Mouse (Mus musculus): ENCODE measurements around the gene Map6d1. TPM values are rescaled to one million over a fixed set of nuclear protein-coding genes. Genes with fewer than 3 reads are reported as not detected.

The Map6d1 gene
- total and polyA plus RNA-seq, 2 experiments from 2014 or later = 5.3 to 12.4 TPM

DNA sequence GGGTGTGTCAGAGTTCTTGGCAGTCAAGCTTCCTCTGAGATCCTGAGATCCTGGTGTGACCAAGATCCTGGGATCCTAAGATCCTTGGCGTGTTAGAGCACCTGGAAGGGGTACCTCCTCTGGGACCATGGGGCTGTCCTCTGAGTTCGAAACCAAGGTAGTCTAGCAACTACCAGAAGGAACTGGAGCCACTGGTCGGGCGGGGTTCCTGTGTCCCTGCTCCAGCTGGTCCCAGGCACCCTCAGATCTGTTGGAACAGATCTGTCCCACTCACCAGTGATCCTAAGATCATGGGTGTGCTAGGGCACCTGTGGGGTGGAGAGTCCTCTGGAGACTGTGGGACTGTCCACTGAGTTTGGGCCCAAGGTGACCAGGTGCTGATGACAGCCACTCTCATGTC, 14.5 kb downstream of the Map6d1 start:
- TF ChIP-seq CTCF (IDR thresholded peaks at IDR 0.05; ENCODE audit: low read depth) = no peak
- Histone ChIP-seq H3K4me3 (ENCODE audit: low read length) (no peak overlapping the region), H3K36me3 (ENCODE audit: insufficient read depth, low read length) (peaks cover 54% of the 10 kb centered on the region), H3K4me1 (ENCODE audit: insufficient read depth, low read length) (no peaks in the 10 kb centered on the region), H3K27ac (no peak overlapping the region), H3K4me2 (ENCODE audit: low read depth, low read length) (no peak overlapping the region), H3K9me3 (ENCODE audit: low read length) (no peaks in the 10 kb centered on the region), H3K27me3 (ENCODE audit: insufficient read depth, low read length) (no peaks in the 10 kb centered on the region), H3K9ac (replicated peaks; ENCODE audit: low read length) (no peak overlapping the region)
- WGBS = 93% methylated on average over 4 of the region's 4 CpGs
- ATAC-seq (no peak), DNase-seq (ENCODE audit: low spot score) (no peak)

DNA sequence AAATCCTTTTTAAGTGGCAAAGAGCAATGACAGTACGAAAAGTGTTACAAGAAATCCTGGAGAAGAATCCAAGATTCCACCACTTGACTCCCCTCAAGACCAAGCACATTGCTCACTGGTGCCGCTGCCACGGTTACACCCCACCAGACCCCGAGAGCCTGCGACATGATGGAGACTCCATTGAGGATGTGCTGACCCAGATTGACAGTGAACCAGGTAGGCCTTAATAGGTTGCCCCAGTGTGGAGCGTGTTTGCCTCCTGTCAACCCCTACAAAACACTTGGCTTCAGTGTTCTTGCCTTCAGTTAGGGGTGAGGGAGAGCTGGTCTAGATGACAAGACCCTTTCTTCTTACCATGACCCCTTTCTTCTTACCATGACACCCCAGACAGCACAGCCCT, 18.4 kb downstream of the Map6d1 start:
- WGBS = 99% methylated on average over 6 of the region's 6 CpGs
- Histone ChIP-seq H3K27me3 (ENCODE audit: insufficient read depth, low read length) (no peaks in the 10 kb centered on the region), H3K9ac (replicated peaks; ENCODE audit: low read length) (no peak overlapping the region), H3K9me3 (ENCODE audit: low read length) (no peaks in the 10 kb centered on the region), H3K4me3 (ENCODE audit: low read length) (no peak overlapping the region), H3K27ac (no peak overlapping the region), H3K4me2 (ENCODE audit: low read depth, low read length) (no peak overlapping the region), H3K4me1 (ENCODE audit: insufficient read depth, low read length) (no peaks in the 10 kb centered on the region), H3K36me3 (ENCODE audit: insufficient read depth, low read length) (peaks cover 53% of the 10 kb centered on the region)
- DNase-seq (ENCODE audit: low spot score) (no peak), ATAC-seq (no peak)
- no peak for TF ChIP-seq CTCF (IDR thresholded peaks at IDR 0.05; ENCODE audit: low read depth)

DNA sequence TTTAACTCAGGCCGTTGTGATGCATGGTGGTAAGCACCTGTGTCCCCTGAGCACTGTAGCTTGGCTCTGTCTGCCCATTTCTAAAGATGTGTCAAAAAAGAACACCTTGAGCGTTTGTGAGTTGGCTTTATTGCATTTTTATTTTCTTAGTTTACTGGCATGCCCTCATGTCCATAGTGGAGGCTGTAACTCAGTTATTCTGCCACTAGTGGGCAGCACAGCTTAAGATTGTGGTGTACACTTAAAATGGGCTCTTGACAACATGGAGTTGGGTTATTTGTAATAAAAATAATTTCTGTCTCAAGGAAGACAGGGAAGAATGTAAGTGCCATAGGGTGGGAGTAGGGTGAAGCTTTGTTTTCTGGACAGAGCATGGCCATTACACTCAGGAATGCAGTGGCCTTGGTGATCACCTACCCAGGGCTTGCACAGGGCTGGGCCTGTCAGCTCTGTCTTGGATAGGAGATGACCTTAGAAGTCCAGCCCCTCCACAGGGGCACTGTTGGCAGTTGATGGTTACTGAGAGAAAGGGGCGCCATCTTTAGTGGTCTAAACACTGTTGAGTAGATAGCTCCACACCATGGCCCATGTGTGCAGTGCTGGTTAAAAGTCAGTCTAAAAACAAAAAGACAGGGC, 27.4 kb downstream of the Map6d1 start:
- peak; percentile 73 for TF ChIP-seq CTCF (IDR thresholded peaks at IDR 0.05; ENCODE audit: low read depth)
- H3K36me3 ChIP-seq (ENCODE audit: insufficient read depth, low read length) = peaks cover 61% of the 10 kb centered on the region
- H3K27ac ChIP-seq = no peak overlapping the region
- WGBS = 90% methylated on average over 3 of the region's 3 CpGs
- peak; percentile 61 for ATAC-seq
- no peak overlapping the region for H3K4me3 ChIP-seq (ENCODE audit: low read length)
- H3K9me3 ChIP-seq (ENCODE audit: low read length) = no peaks in the 10 kb centered on the region
- H3K4me2 ChIP-seq (ENCODE audit: low read depth, low read length) = no peak overlapping the region
- H3K4me1 ChIP-seq (ENCODE audit: insufficient read depth, low read length) = no peaks in the 10 kb centered on the region
- no peaks in the 10 kb centered on the region for H3K27me3 ChIP-seq (ENCODE audit: insufficient read depth, low read length)
- H3K9ac ChIP-seq (replicated peaks; ENCODE audit: low read length) = no peak overlapping the region
- DNase-seq (ENCODE audit: low spot score) = peak; percentile 74

DNA sequence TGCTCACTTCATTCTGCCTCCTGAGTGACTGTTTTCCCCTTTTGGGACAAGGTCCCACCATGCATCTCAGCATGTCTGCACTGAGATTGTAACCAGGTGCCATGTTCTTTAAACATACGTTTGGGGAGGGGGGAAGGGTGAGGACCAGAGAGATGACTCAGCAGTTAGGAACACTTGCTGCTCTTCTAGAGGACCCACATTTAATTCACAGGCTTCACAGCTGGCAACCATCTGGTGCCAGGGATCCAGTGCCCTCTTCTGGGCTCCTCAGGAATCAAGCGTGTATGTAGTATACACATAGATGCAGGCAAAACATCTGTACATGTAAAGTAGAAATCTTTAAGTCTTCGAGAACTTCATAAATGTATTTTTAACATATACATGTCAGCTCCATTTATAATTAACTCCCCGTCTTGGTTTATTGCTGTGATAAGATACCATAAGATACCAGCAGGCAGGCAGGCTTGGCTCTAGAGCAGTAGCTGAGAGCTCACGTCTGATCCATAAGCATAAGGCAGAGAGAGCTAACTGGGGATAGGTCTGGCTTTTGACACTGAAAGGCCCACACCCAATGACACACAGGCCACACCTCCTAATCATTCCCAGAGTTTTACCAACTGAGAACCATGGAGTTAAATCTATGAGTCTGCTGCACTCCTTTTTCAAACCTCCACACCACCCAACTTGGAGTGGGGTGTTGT, 41.5 kb downstream of the Map6d1 start:
- no peak overlapping the region for H3K9ac ChIP-seq (replicated peaks; ENCODE audit: low read length)
- WGBS = 93% methylated on average over 5 of the region's 5 CpGs
- H3K4me3 ChIP-seq (ENCODE audit: low read length) = no peak overlapping the region
- TF ChIP-seq CTCF (IDR thresholded peaks at IDR 0.05; ENCODE audit: low read depth) = no peak
- no peak for ATAC-seq
- H3K9me3 ChIP-seq (ENCODE audit: low read length) = no peaks in the 10 kb centered on the region
- no peak overlapping the region for H3K4me2 ChIP-seq (ENCODE audit: low read depth, low read length)
- H3K4me1 ChIP-seq (ENCODE audit: insufficient read depth, low read length) = no peaks in the 10 kb centered on the region
- no peaks in the 10 kb centered on the region for H3K27me3 ChIP-seq (ENCODE audit: insufficient read depth, low read length)
- no peak for DNase-seq (ENCODE audit: low spot score)
- peaks cover 49% of the 10 kb centered on the region for H3K36me3 ChIP-seq (ENCODE audit: insufficient read depth, low read length)
- H3K27ac ChIP-seq = no peak overlapping the region

DNA sequence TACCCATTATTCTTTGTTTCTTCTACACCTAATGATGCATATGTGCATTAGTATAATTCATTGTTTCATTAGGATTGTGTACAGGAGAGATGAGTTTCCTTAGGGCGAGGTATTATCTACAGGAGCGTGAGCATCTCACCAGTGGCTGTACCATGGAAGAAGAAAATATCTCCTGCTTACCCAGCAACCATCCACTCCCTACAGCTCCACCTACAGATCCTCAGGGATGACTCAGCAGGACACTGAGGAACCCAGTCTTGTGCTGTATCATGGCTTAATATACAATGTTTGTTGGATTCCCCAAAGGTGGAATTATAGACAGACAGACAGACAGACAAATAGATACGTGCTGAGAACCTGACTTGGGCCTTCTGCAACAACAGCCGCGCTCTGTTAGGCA, 44.2 kb downstream of the Map6d1 start:
- Histone ChIP-seq H3K4me3 (ENCODE audit: low read length) (no peak overlapping the region), H3K4me2 (ENCODE audit: low read depth, low read length) (no peak overlapping the region), H3K4me1 (ENCODE audit: insufficient read depth, low read length) (no peaks in the 10 kb centered on the region), H3K27ac (no peak overlapping the region), H3K36me3 (ENCODE audit: insufficient read depth, low read length) (peaks cover 59% of the 10 kb centered on the region), H3K9me3 (ENCODE audit: low read length) (no peaks in the 10 kb centered on the region), H3K9ac (replicated peaks; ENCODE audit: low read length) (no peak overlapping the region), H3K27me3 (ENCODE audit: insufficient read depth, low read length) (no peaks in the 10 kb centered on the region)
- TF ChIP-seq CTCF (IDR thresholded peaks at IDR 0.05; ENCODE audit: low read depth) = no peak
- no peak for DNase-seq (ENCODE audit: low spot score)
- 95% methylated on average over 5 of the region's 5 CpGs for WGBS
- ATAC-seq = no peak

DNA sequence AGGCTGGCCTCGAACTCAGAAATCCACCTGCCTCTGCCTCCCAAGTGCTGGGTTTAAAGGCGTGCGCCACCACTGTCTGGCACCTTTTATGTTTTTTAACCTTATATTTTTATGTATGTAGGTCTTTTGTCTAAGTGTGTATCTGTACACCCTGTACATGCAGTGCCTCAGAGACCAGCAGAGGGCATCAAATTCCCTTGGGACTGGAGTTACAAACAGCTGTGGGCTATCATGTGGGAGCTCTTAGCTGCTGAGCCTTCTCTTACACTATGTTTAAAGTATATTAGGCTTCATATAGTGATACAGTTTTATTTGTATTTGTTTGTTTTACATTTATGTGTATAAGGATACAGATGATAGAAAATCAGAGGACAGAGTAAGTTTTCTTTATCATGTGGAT, 45.6 kb downstream of the Map6d1 start:
- H3K9me3 ChIP-seq (ENCODE audit: low read length) = no peaks in the 10 kb centered on the region
- H3K36me3 ChIP-seq (ENCODE audit: insufficient read depth, low read length) = peaks cover 55% of the 10 kb centered on the region
- no peak overlapping the region for H3K9ac ChIP-seq (replicated peaks; ENCODE audit: low read length)
- 98% methylated on average over 3 of the region's 3 CpGs for WGBS
- H3K27ac ChIP-seq = no peak overlapping the region
- H3K27me3 ChIP-seq (ENCODE audit: insufficient read depth, low read length) = no peaks in the 10 kb centered on the region
- TF ChIP-seq CTCF (IDR thresholded peaks at IDR 0.05; ENCODE audit: low read depth) = peak; percentile 58
- H3K4me2 ChIP-seq (ENCODE audit: low read depth, low read length) = no peak overlapping the region
- ATAC-seq (0 out of 2 replicates have a peak, but pooled peaks have one; percentile 40), DNase-seq (ENCODE audit: low spot score) (peak; percentile 73)
- H3K4me1 ChIP-seq (ENCODE audit: insufficient read depth, low read length) = no peaks in the 10 kb centered on the region
- H3K4me3 ChIP-seq (ENCODE audit: low read length) = no peak overlapping the region

DNA sequence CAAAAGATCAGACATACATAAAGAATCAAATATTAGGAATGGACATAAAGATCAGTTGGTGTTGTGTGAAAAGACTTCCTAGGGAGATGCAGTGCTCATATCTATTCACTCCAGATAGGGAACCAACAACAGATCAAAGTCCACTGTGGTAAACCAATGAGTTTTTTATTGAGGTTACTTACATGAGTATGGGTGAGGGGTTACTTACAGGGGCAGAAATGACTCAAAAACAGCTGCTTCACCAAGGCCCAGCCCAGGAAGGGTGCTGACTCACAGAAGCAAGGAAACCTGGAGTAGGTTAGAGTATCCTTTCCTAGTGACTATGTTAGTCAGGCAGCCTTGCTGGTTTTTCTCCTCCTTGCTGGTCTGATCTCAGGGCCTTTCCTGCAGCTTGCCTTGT, 49.1 kb downstream of the Map6d1 start:
- ATAC-seq = no peak
- TF ChIP-seq CTCF (IDR thresholded peaks at IDR 0.05; ENCODE audit: low read depth) = no peak
- H3K36me3 ChIP-seq (ENCODE audit: insufficient read depth, low read length) = peaks cover 57% of the 10 kb centered on the region
- H3K4me2 ChIP-seq (ENCODE audit: low read depth, low read length) = no peak overlapping the region
- H3K9me3 ChIP-seq (ENCODE audit: low read length) = no peaks in the 10 kb centered on the region
- H3K4me1 ChIP-seq (ENCODE audit: insufficient read depth, low read length) = no peaks in the 10 kb centered on the region
- no peak overlapping the region for H3K4me3 ChIP-seq (ENCODE audit: low read length)
- no peak for DNase-seq (ENCODE audit: low spot score)
- no peak overlapping the region for H3K27ac ChIP-seq
- no peak overlapping the region for H3K9ac ChIP-seq (replicated peaks; ENCODE audit: low read length)
- H3K27me3 ChIP-seq (ENCODE audit: insufficient read depth, low read length) = no peaks in the 10 kb centered on the region

All from hindbrain, postnatal 0 days (tissue).